Mouse (Mus musculus) skeletal muscle tissue, adult 2 months (tissue): ENCODE results near the gene Eri3.

ENCODE experiments used
- DNase-seq: peaks from one replicate; pipeline ENCODE4 v3.0.0-alpha.2; 2012; ENCODE audit warnings: low read depth, low spot score

Gene Eri3

GRCm38 (mm10) chr4:117657646-117658045 is 107.5 kb downstream of the Eri3 start:
- DNase-seq = no peak

- DNase-seq = no peak
These were observed 108.6 kb downstream of the Eri3 start for GRCm38 (mm10) chr4:117658582-117659444.

GRCm38 (mm10) chr4:117660001-117660400 is 109.8 kb downstream of the Eri3 start:
- no peak for DNase-seq

- DNase-seq = no peak
These were observed 114.4 kb downstream of the Eri3 start for GRCm38 (mm10) chr4:117664411-117665137.

GRCm38 (mm10) chr4:117665531-117665930 is 115.4 kb downstream of the Eri3 start:
- peak; percentile 70 for DNase-seq

- DNase-seq = no peak
These were observed 115.9 kb downstream of the Eri3 start for GRCm38 (mm10) chr4:117666054-117666453.

- no peak for DNase-seq
These were observed 119.7 kb downstream of the Eri3 start for GRCm38 (mm10) chr4:117669874-117670273.

- DNase-seq = no peak
These were observed 121.9 kb downstream of the Eri3 start for GRCm38 (mm10) chr4:117672042-117672441.

- no peak for DNase-seq
These were observed 123.7 kb downstream of the Eri3 start for GRCm38 (mm10) chr4:117673901-117674300.

- DNase-seq = peak; percentile 55
These were observed 126.7 kb downstream of the Eri3 start for GRCm38 (mm10) chr4:117676903-117677302.

- no peak for DNase-seq
These were observed 130.8 kb downstream of the Eri3 start for GRCm38 (mm10) chr4:117680963-117681362.

- peak; percentile 80 for DNase-seq
These were observed 131.8 kb downstream of the Eri3 start, which contains the start of gene Dmap1 for GRCm38 (mm10) chr4:117681931-117682461. Gene Dmap1, minus strand, starts transcription at chr4:117682273.

- DNase-seq = no peak
These were observed 132.3 kb downstream of the Eri3 start for GRCm38 (mm10) chr4:117682463-117682862.

GRCm38 (mm10) chr4:117683048-117683768 is 133.0 kb downstream of the Eri3 start:
- no peak for DNase-seq

- DNase-seq = no peak
These were observed 136.2 kb downstream of the Eri3 start for GRCm38 (mm10) chr4:117686354-117686753.

GRCm38 (mm10) chr4:117705361-117705760 is 155.2 kb downstream of the Eri3 start:
- DNase-seq = peak; percentile 5

GRCm38 (mm10) chr4:117708780-117709550 is 158.8 kb downstream of the Eri3 start:
- no peak for DNase-seq

GRCm38 (mm10) chr4:117712314-117712713 is 162.1 kb downstream of the Eri3 start:
- no peak for DNase-seq

GRCm38 (mm10) chr4:117713303-117714098 is 163.3 kb downstream of the Eri3 start:
- no peak for DNase-seq
